Mouse (Mus musculus): ENCODE results near the gene Szrd1.
A peak's percentile ranks its signal among the peaks of the same experiment; 100 is the strongest.

Szrd1 gene

GRCm38 (mm10) chr4:141139116-141139970 is at the start of gene Szrd1:
TSS of gene Szrd1 (minus strand) at chr4:141139775.
- DNase-seq = peak; percentile 99

- no peak for DNase-seq
Observed at GRCm38 (mm10) chr4:141186923-141187836, 47.6 kb upstream of the Szrd1 start.

- no peak for DNase-seq
Observed at GRCm38 (mm10) chr4:141184426-141184825, 44.9 kb upstream of the Szrd1 start.

GRCm38 (mm10) chr4:141183932-141184331 is 44.4 kb upstream of the Szrd1 start:
- DNase-seq = no peak

GRCm38 (mm10) chr4:141181981-141182380 is 42.4 kb upstream of the Szrd1 start:
- DNase-seq = no peak

- DNase-seq = no peak
Observed at GRCm38 (mm10) chr4:141180831-141181230, 41.3 kb upstream of the Szrd1 start.

- DNase-seq = no peak
Observed at GRCm38 (mm10) chr4:141178500-141178899, 38.9 kb upstream of the Szrd1 start.

GRCm38 (mm10) chr4:141176328-141176838 is 36.8 kb upstream of the Szrd1 start:
- DNase-seq = no peak

- no peak for DNase-seq
Observed at GRCm38 (mm10) chr4:141175783-141176182, 36.2 kb upstream of the Szrd1 start.

- DNase-seq = no peak
Observed at GRCm38 (mm10) chr4:141172121-141172520, 32.5 kb upstream of the Szrd1 start.

GRCm38 (mm10) chr4:141167156-141167555 is 27.6 kb upstream of the Szrd1 start:
- DNase-seq = no peak

- DNase-seq = no peak
Observed at GRCm38 (mm10) chr4:141165744-141166292, 26.2 kb upstream of the Szrd1 start.

- no peak for DNase-seq
Observed at GRCm38 (mm10) chr4:141163729-141164128, 24.2 kb upstream of the Szrd1 start.

GRCm38 (mm10) chr4:141161699-141162208 is 22.2 kb upstream of the Szrd1 start:
- DNase-seq = no peak

- DNase-seq = no peak
Observed at GRCm38 (mm10) chr4:141160193-141160592, 20.6 kb upstream of the Szrd1 start.

GRCm38 (mm10) chr4:141159666-141160065 is 20.1 kb upstream of the Szrd1 start:
- no peak for DNase-seq

- no peak for DNase-seq
Observed at GRCm38 (mm10) chr4:141159093-141159492, 19.5 kb upstream of the Szrd1 start.

- DNase-seq = no peak
Observed at GRCm38 (mm10) chr4:141158609-141159008, 19.0 kb upstream of the Szrd1 start.

- DNase-seq = no peak
Observed at GRCm38 (mm10) chr4:141157485-141157884, 17.9 kb upstream of the Szrd1 start.

GRCm38 (mm10) chr4:141149116-141149515 is 9.5 kb upstream of the Szrd1 start:
- no peak for DNase-seq

GRCm38 (mm10) chr4:141148009-141148801 is 8.6 kb upstream of the Szrd1 start:
- no peak for DNase-seq

Data from kidney, adult 8-10 months (tissue).